Mouse (Mus musculus) common myeloid progenitor, adult 5-6 weeks (primary cell): ENCODE data around the gene Nfkbia. TPM values are rescaled to one million over a fixed set of nuclear protein-coding genes. Genes with fewer than 3 reads are reported as not detected.

Source experiments
- ATAC-seq: replicated peaks from 2 replicates; pipeline ENCODE4 v1.8.0; 2016; ENCODE audit warnings: low read depth, mild to moderate bottlenecking, moderate TSS enrichment, inconsistent platforms; ENCODE audit not compliant: poor library complexity, severe bottlenecking
- total RNA-seq: library from RNA; stranded (forward); fragments of 200-1000, 187-1606 nt; gene quantifications from 2 replicates; pipeline ENCODE4 v1.2.3, GENCODE M21; 2017

Gene Nfkbia
- total RNA-seq, result 53.1 and 54.6 TPM in 2 replicates

DNA sequence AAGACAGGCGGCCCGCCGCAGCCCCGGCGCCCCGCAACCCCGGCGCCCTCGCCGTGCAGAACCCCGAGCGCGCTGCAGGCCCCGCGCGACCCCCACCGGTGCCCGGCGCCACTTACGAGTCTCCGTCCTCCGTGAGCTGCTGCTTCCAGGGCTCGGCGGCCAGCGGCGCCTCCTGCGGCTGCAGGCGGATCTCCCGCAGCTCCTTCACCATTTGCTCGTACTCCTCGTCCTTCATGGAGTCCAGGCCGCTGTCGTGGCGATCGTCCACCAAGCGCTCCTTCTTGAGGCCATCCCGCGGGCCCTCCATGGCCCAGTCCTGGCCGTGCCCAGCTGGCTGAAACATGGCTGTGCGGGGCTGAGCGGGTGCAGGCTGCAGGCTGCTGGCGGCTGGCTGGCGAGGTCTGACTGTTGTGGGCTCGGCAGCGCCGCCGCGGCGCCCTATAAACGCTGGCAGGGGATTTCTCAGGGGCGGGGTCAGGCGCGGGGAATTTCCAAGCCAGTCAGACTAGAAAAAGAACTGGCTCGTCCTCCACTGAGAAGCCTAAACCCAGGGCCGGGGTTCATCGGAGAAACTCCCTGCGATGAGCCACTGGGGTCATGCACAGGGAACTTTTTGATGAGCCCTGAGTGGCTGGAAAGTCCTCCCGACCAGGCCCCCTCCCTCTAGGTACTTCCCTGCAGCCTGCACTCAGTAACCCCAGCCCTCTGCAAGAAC lies at the start of gene Nfkbia:
TSS of gene Nfkbia (minus strand) at position 464 of the 715 bp plus-strand sequence.
- ATAC-seq, result peak; percentile 40

DNA sequence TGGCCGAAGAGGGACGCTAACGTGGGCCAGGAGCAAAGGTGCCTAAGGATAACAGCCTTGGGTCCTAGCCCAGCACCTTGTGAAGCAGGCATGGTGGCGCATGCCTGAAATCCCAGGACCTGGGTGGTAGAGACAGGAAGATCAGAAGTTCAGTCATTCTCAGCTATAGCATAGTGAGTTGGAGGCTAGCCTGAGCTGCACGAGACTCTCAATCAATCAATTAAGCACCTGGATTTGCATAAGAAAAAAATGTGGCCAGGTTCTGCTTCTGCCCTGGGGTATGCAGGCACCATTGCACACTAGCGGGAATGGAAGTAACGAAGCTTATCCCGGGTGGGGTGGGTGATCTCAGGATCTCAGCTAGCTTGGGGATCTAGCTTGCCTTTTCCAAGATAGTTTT lies 46.7 kb upstream of the Nfkbia start:
- ATAC-seq, result no peak

DNA sequence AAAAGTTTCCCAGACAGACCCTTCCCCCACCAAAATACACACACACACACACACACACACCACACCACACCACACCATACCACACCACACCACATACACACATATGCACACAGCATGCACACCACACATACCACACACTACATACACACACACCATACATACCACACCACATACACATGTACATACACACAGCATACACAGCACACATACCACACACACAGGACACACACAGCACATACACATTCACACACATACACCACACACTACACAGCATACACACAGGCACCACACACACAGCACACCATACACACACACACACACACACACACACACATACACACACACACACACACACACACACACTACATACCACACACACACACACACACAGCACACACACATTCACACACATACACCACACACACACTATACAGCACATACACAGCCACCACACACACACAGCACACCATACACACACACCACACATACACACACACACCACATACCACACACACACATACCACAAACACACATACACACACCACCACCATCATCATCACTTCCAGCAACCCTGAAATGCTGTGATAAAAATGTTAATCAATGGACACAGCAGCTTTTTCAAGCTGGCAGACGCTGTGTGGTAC lies 46.0 kb upstream of the Nfkbia start:
- ATAC-seq, result no peak

DNA sequence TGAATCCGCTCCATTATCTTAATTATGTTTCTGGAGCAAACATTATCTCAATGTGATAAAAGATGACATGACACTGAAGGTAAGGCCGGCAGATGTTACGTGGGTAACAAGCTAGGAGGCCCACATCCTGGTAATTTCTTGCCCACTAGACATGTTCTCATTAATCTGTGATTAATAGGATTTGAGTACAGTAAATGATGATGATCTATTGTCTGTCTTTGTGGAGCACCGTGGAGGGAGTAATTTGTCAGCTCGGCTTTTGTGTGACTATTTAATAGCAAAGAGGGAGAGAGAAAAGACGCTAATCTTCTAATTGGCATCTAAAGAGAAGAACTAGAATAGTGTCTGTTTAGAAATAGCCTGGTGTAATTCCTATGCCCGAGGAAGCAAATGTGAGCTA lies 45.3 kb upstream of the Nfkbia start:
- no peak for ATAC-seq

DNA sequence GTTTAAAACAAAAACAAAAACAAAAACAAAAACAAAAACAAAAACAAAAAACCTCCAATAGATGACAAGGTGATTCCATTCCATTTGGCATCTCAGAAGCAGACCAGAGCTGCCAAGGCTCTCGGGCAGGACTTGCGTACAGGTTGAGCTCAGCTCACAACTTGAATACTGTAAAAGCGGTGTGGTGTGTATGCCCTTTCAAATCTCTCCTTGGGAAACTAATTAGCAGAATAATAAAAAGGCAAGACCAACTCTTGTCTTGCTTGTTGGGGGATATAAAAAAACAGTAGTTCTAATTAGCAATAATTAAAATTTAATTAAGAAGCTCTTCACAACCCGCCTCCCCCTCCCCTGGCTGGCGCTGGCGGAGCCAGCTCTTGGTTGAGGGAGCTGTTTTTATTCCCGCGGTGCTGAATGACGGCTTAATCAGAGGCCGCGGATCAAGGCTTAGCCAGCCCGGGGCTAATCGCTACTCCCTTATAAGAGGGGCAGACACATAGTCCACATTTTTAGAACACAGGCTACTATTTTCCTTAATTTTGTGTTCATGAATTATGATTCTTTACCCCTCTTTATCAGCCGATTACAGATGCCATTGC lies 44.2 kb upstream of the Nfkbia start:
- no peak for ATAC-seq

DNA sequence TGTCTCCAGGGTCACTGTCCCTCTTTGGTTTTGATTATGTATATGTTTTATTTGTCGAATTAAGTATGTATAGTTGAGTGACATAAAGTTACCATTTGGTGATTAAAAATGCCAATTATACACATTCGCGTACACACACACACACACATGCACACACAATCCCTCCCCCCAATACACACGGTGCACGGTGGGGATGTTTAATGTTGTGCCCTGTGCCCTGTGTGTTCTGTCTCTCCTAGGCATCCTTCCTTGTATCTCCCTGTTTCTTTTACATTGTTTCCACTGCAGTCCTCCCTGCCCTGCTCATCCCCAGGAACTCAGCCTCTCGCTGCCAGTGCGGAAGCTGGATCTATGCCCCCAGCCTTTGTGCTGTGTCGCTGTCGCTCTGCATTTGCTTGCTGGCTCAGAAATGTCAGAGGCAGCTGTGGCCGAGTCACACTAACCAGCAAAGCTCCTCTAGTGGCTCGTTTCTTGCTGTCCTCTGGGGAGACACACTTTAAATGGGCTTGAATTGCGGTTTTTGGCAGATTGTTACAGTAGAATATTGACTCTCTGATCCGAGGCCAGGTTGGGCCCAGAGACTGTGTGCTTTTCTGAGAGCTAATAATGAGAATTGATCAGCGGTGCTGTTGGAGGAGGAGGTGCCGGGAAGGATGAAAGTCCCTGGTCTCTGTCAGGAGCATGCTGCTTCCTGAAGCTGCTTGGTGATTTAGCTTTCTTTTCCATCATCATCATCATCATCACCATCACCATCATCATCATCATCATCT lies 34.7 kb upstream of the Nfkbia start:
- ATAC-seq, result no peak

DNA sequence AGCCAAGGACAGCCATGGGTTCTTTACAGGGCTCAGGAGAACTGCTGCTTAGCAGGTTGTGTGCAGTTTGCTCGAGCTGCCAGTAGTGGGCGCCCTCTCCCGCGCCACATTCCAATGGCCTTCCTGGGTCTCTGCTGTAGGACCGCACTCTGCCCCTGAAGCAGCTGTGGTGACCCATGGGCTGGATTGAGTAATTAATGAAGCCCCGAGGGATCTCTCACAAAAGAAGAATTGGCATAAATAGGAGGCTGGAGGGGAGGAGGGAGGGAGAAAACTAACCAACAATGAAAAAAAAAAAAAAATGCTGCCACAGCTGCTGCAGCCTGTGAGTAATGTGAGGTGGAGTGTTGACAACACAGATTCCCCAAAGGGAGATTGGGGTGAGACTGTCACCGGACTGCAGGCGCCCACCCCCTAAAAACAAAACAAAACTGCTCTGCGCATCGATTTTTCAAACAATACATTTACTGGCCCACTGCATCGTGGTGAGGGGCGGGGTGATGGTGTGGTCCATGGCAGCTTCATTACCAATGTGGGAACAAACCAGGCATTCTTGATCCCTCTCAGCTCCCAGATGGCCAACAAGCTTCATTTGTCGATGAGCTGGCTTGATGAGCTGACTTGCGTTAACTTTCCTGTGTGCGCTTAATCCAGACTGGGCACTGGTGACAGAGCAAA lies 25.8 kb upstream of the Nfkbia start:
- ATAC-seq, result peak; percentile 79

DNA sequence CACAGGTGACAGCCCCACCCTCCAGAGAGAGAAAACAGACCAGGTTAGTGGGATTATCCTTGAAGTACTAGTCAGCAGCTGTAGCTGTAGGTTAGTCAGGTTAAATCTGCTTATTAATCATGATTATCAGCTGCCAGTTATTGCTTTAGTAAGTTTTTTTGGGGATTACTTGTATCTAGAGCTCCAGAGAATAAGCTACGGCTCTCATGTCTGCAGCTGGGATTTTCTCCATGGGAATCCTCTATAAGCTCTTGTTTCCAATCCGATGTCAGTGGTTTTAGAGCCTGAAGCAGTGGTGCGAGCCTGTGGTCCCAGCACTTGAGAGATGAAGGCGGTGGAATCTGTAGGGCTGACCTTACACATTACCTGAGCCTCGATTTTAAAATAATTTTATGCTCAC lies 16.4 kb upstream of the Nfkbia start:
- ATAC-seq, result no peak

DNA sequence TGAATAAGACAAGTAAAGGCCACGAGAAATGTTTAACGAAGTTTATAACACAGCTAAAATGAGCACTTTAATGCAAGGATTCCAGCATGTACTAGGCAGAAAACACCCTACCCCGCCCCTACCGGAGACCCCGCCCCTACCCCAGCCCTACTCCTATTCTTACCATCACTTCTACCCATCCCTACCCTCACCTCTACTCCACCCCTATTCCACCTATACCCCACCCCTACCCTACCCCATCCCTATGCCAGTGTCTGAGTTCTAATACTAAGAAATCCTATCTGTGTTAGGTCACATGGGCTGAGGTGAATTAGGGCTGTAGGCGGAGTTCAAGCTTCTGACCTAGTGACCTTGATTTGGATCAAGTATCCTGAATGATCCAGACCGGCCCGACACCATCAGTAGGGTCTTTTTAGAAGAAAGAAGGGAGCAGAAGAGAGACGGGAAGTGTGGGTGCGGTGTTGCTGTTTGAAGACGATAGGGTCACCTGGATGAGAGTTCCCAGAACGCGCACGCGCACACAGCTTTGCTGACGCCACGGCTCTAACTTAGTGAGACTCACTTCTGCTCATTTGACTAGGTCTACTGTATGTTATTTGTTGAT lies 15.0 kb upstream of the Nfkbia start:
- ATAC-seq, result no peak

DNA sequence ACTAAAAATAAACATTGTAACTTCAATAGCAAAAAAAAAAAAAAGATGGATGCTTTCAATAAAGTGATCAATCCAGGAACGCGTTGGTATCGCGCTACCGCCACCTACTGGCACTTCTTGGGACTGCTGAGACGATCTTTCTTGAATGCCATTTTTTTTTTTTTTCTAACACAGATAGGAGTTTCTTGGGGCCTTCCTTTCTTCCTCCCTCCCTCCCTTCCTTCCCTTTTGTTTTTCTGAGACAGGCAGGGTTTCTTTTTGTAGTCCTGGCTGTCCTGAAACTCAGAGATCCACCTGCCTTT lies 13.5 kb upstream of the Nfkbia start:
- ATAC-seq, result peak; percentile 86

DNA sequence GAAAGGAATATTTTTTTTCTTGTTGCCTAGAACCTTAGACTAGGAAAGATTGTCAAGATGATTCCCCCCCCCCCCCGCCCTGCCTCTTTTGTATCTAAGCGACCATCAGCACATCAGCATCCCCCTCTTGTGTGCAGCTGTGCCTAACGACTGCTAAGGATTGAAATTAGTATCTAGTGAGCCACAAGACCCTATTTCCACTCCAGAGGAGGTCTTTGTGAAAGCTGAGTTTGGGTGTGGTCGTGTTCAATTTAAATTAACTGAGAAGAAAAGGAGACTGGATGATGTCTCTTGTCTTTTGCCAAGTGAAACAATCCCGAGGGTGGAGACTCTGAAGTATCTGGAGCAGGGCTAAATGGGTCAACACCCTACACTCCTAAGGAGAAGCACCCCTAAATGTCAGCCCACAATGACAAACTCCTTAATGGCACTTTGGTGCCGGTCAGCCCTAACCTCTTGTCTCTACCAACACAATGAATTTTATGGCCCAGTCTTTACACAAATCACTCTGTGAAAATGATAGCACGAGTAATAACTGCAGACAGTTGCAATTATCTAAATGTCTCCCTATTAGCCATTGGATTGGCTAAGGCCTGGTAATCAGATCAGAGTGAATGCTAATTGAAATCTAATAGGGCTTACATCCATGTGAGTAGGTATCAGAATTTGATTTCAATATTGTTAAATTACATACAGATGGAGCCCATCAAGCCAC lies 13.0 kb upstream of the Nfkbia start:
- ATAC-seq, result no peak

DNA sequence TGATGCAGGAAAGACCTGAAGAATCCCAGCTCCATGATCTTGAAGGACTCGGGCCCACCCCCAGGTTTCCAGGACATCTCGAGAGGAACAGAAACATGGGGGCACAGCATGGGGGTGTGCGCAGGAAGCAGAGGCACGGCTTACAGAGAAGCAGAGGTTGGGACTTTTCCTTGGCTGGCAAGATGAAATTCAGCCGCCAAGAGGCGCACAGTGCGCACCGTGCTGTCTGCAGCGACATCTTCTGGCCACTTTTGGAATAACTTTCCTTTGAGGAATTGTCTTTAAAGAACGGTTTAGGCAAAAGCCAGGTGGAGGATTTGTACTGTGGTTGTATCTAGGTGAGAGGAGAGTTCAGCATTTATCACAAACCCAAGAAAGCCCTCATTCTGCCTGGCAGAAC lies 6.6 kb upstream of the Nfkbia start:
- ATAC-seq, result peak; percentile 74

DNA sequence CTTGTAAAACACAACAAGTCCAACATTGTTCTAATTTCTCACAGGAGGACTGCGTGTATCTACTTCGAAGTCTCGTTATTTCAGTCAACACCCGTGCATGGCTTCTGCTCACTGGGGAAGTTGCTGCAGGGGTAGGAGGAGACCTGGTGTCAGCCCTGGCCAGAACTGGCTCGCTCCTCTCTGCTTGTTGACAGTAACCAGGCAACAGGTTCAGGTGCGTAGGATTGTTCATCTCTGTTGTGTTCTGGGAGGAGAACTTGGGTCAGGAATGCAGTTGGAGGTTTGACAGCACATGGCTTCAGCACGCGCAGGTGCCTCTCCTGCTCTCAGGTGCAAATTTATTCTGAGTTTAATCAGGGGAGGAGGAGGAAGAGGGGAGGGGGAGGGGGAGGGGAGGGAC lies 5.3 kb upstream of the Nfkbia start:
- ATAC-seq, result no peak

DNA sequence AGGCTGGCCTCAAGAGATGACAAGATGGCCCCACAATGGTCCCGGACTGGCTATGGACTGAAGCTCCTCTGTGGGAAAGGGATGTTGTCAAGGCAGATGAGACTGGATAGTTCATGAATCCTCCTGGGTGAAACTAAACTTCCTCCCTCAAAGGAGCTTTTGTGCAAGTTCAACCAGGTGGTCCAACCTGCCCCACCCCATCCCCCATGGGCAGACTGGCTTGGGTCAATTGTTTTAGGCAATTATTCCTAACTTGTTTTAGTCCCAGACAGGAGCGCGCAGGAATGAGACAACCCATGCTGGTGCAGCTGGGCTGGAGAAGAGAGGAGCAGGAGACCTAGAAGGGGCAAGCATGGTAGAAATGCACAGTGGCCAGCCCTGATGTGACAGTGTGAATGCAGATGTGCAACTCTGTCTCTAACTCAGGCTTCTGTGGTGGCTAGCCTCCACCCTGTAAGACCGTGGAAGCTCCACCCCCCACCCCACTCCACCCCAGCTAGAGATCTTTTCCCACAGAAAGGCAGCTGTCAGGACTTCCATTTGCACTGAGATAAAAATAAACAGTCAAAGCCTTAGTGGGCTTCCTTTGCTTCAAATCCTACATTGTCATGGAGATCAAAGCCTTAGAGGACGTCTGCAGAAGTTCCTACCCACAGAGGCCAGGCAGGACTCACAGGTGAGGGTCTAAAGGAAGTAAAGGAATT lies 3.6 kb upstream of the Nfkbia start:
- ATAC-seq, result no peak

DNA sequence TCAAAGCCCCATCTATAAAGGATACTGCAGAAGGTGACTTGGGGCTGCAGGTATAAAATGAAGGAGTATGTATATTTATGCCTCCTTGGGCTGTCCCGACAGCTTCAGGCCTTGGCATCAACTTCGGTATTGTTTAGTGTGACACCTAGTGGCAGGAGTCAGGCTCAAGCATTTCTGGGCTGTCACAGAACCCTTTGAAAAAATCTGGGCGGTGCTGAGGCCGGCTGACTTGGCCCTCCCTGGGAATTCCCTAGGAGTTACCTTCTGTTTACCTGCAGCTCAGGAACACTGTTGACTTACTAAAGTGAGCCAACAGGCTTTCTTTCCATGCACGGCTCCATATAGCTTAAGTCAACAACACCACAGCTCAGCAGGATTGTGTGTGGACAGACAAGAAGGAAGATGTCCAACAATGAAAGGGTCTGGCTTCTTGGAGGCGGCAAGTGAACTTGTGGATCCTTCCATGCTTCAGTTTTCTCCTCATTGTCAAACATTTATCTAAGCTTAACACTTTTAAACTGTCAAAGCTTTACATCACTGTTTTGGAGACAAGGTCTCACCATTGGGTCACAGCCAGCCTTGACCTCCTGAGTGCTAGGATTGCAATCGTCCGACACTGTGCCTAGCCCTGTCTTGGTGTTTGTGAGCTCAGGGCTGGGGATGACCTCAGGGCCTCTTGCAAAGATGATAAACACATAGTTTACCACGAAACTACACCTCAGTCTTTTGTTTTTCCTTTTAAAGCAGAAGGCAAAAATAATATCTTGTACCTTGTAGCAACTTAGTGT lies 2.9 kb upstream of the Nfkbia start:
- peak; percentile 37 for ATAC-seq

DNA sequence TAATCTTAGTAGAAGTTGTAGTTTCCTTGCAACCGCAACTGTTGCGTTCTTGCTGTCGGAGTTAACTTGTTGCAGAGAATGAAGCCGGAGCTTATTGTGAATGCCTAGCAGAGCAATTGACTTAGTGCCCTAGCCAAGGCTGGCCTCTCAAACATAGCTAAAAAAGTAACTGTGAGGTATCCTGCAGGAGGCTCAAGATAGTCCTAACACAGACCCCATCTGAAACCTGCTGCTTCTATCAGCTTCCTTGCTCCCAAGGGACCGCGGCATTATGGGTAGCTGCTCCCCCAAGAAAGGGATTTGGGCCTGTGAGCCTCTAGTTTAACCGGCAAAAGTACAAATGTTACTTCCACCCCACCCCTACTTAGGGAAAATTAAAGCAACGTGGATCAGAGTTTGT lies 934 bp upstream of the Nfkbia start:
- ATAC-seq, result no peak

DNA sequence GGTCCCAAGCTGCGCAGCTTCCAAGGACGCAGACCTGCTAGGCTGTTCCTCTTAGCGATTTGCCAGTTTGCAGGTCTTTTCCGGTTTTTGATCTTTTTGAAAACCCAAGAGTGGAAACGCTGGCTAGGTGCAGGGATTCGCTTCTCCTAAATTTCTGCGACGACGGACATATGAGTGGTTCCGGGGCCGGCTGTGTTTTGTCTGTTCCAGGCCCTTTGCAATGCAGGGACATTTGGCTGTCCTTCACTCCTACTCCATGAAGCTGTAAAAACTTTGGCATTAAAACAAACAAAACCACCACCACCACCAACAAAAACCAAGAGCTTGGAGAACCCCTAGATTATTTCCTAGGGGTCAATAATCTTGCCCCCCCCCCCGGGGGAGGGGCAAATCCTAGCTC lies 494 bp upstream of the Nfkbia start:
- ATAC-seq, result no peak

DNA sequence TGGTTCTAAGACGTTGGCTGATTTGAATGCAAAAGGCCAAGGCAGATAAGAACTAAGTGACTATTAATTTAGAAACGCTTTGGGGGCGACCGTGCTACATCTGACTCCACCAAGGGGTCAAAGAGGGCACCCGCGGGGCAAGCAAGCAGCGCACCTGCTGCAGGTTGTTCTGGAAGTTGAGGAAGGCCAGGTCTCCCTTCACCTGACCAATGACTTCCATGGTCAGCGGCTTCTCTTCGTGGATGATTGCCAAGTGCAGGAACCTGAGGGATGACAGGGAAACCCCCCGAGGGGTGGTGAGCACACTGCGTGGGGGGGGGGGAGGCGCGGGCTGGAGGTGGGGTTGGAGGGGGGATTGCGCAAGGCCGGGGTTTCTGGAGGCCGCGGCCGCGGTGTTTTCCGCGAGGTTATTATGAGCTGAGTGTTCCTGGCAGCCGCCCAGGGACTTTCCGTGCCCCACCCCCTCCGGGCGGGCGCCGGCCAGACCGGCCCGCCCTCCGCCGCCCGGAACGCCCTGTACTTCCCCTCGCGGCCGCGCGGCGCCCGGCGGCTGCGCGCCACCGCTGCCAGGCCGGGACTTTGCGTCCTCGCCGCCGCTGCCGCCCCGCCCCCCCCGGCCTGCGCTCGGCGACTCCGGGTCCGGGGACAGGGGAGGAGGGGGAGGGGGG lies 797 bp downstream of the Nfkbia start:
- peak; percentile 21 for ATAC-seq
